Mouse (Mus musculus) cerebellum, adult 9-10 months (tissue): Measurements from ENCODE around the gene Rabgap1l.
A peak's percentile ranks its signal among the peaks of the same experiment; 100 is the strongest.

Source experiments
- DNase-seq: peaks from one replicate; pipeline ENCODE4 v3.0.0; 2022

Gene Rabgap1l

GRCm38 (mm10) chr1:160227850-160228249 lies 565.2 kb downstream of the Rabgap1l start:
- no peak for DNase-seq

- DNase-seq = no peak
Measured at GRCm38 (mm10) chr1:160227196-160227595, 565.8 kb downstream of the Rabgap1l start.

DNA sequence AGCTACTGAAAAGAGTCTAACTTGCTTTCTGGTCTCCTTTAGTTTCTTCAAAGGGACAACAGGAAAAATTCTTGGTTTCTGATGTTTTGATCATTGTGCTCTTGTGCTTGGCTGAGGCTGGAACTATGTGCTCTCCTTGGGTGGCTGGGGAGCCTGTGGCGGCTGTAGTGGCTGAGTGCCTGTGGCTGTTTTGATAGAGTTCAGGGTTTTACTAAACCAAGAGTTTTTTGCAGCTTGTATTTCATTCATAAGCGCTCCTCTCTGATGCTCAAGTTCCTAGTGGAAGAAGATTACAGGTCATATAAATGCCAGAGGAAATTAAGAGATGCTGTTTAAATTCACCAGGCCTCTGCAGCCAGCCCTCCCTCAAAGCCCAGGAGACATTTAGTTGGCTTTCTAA lies 568.9 kb downstream of the Rabgap1l start:
- DNase-seq = no peak

DNA sequence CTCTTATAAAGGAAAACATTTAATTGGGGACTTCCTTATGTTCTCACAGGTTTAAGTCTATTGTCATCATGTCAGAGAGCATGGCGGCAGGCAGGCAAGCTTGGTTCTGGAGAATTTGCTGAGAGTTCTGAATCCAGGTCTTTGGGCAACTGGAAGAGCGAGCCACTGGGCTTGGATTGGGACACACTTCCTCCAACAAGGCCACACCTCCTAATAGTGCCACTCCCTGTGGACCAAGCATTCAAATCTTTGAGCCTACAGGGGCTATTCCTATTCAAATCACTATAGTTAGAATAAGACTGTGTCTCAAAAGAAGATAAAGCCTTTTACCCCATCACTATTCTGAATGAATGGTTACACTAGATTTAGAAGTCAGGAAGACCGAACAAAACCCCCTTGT lies 575.1 kb downstream of the Rabgap1l start:
- DNase-seq = no peak

- peak; percentile 50 for DNase-seq
Measured at GRCm38 (mm10) chr1:160214171-160214570, 578.8 kb downstream of the Rabgap1l start.

DNA sequence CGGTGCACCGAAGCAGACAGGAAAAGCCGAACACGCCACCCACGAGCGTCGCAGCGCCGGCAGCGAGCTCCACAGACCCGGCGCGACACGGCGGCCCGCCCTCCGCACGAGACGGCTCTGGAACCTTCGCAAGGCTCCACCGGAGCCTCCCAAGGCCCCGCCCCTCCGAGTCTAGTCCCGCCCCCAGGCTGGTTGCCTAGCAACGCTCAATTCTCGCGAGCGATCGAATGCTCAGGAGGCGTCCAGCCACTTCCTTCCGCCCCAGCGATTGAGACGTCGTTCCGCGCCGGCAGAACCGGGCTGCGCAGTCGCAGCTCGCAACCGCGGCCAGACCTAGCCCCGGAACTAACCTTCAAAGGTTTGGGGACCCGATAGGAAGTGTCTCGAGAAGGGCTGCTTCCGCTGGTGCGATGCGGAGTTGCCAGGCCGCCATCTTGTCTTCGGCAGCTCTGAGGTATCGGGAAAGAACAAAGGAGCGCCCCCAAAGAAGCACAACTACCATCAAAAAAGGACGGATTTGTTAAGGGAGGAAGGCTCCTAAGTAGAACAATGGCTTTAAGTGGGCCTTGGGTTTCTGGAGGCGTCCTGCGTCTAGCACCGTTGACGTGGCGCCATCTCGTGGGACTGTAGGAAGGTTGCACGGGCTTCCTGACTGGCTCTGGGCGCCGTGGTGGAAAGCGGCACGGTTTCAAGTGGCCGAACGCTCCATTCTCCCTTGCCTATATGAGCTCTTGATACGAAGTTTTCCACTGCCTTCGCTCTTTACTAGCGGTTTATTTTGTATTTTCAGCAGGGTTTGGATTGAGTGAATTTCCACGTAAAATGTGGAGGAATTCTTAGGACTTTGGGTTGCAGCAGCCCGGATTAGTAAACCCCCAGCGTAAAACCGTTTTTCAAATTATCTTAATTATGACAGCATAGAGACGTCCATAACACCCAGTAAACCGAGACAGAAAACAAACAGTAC lies 580.0 kb downstream of the Rabgap1l start, which contains the start of gene Cacybp:
TSS of gene Cacybp (minus strand) at position 173 of the 967 bp plus-strand sequence.
- peak; percentile 99 for DNase-seq

DNA sequence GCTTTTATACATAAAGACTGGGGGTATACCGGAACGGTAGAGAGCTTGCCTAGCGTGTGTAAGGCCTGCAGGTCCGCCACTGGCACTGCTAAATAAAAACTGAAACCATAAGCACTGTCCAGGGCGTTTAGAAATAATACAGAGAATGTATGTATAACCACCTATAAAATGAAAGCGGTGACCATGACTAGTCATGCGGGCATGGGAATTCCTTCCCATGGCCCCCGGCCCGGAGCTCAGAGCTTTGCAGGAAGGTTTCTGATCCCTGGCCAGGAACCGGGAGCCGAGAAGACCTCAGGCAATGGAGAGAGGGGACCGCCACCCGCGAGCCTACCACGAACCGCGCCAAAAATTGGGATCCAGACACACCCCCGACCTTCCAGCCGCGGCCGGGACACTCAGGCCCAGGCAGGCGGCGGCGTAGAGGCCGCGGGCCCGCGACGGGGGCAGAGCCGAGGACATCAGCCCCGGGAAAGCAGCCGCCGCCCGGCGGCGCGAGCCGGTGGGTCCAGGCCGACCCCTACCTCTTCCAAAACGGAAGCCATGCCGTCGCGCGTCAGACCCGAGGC lies 580.8 kb downstream of the Rabgap1l start:
- peak; percentile 76 for DNase-seq

DNA sequence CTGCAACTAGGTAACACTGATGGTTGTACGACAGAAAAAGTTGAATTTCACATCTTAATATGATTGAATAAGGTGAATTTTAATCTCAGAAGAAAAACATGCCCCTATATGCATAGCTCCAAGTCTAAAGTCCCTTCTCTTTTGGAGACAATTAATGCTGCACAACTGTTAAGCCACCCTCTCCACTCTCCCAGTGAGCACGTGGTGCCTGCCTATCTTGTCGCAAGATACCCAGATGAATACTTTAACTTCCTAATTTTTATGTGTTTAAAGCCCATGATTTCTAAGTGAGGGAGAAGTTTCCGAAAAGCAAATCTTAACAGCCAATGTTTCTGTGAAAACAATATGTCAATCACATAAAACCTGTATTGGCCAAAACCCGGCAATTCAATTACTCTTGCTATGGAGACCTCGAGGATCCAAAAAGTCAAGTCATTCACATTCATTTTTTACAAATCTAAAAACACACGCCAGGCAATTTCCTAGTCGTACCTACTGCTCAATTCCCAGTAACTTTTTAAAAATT lies 581.4 kb downstream of the Rabgap1l start:
- DNase-seq = no peak

- peak; percentile 28 for DNase-seq
Measured at GRCm38 (mm10) chr1:160210566-160210965, 582.4 kb downstream of the Rabgap1l start.

GRCm38 (mm10) chr1:160209844-160210243 lies 583.2 kb downstream of the Rabgap1l start:
- no peak for DNase-seq

- no peak for DNase-seq
Measured at GRCm38 (mm10) chr1:160205486-160205885, 587.5 kb downstream of the Rabgap1l start.

- no peak for DNase-seq
Measured at GRCm38 (mm10) chr1:160195337-160195663, 597.7 kb downstream of the Rabgap1l start.

GRCm38 (mm10) chr1:160194529-160195336 lies 598.3 kb downstream of the Rabgap1l start, which contains the start of gene Mrps14:
Gene Mrps14, plus strand, starts transcription at chr1:160195215.
- DNase-seq = peak; percentile 100

GRCm38 (mm10) chr1:160184506-160184905 lies 608.5 kb downstream of the Rabgap1l start:
- DNase-seq = peak; percentile 35

GRCm38 (mm10) chr1:160181216-160181615 lies 611.8 kb downstream of the Rabgap1l start:
- no peak for DNase-seq

DNA sequence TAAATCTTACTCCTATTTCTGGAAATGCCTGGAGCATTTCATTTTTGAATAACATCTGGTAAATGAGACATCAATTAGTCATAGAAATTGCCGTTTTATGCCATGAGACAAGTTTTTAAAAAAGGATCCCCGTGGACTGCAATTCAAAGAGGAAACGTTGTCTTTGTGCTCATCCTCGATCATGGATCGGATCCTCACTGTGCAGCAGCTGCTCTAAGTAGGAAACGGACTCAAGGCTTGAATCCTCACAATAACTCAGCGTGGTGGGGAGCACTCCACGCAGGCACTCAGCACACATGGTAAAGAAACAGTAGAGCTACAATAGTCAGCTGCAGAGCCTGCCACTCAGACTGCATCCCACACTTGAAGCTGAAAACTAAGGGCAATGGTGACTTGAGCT lies 616.1 kb downstream of the Rabgap1l start:
- no peak for DNase-seq
